Mouse (Mus musculus): ENCODE results near the gene Atp1a2.

DNA sequence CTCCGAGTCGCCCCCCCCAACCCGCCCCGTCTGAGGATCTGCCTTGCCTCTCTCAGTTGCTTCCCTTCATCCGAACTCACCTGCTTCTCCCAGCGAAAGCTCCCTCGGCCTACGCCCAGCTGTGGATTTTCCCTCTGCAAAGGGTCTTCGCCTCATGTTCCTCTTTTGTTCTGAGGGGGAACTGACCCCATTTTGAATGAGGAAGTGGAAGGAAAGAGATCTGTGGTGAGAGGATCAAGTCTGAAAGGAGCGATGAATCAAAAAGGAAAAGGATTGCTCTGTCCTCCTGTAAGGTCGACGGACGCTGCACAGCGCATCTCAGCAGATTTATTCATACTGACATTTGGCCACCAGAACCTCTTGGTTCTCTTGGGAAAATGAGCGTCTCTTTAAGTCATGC, 37.9 kb upstream of the Atp1a2 start:
- TF ChIP-seq CTCF (IDR thresholded peaks at IDR 0.05; ENCODE audit: extremely low read depth, insufficient read depth, low read length) (no peak), POLR2A (IDR thresholded peaks at IDR 0.05; ENCODE audit: extremely low read depth, insufficient read depth, low read length) (no peak)
